Mouse (Mus musculus) cerebellum, postnatal 25 days (tissue): ENCODE measurements at regions not wholly inside any gene's neighbourhood (a gene's known extent, or its start where the extent isn't known, plus 50 kb on each side); places are given as distances from the start of the nearest gene placed in this dataset.
A peak's percentile ranks its signal among the peaks of the same experiment; 100 is the strongest.

Experiments
- DNase-seq, 2 experiments: peaks; one replicate each; pipeline ENCODE4 v3.0.0; 2021; ENCODE audit warnings: mixed read lengths in 2 of 2

- DNase-seq, result peak; percentile 23 to 46
These were observed 135.6 kb upstream of the Vstm2b start for GRCm38 (mm10) chr7:40762520-40762919.

GRCm38 (mm10) chr7:40766142-40766541 lies 132.0 kb upstream of the Vstm2b start:
- no peak for DNase-seq

- DNase-seq, result no peak
These were observed 121.9 kb upstream of the Vstm2b start for GRCm38 (mm10) chr7:40776220-40776619.

DNA sequence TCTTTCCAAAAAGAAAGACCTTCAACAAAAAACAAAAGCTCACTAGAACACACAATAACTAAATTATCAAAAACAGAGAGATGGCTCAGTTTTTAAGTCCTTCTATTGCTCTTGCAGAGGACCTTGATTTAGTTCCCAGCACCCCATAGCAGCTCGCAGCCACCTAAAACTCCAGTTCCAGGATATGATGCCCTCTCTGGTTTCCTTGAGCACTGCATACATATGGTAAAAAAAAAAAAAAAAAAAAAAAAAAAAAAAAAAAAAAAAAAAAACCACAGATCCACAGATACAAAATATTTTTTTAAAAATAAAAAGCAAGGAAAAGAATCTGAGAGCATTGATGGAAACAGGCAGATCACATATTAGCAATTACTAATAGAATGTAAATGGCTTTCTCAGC lies 113.2 kb upstream of the Vstm2b start:
- DNase-seq, result no peak

- no peak for DNase-seq
These were observed 111.4 kb upstream of the Vstm2b start for GRCm38 (mm10) chr7:40786758-40787157.

DNA sequence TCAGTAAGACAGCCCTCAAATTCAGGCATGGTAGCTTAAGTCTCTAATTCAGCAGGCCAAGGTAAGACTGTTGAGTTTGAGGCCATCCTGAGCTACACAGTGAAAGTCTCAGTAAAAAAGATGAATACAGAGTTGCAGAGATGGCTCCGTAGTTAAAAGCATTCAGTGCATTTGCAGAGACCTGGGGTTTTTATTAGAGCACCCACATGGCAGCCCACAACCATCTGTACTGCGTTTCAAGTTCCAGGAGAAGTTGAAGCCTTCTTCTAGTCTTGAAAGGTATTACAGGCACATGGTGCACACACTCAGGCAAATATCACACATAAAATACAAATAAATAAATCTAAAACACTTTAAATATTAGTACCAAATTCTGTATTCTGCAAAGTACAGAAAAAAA lies 109.6 kb upstream of the Vstm2b start:
- no peak for DNase-seq

DNA sequence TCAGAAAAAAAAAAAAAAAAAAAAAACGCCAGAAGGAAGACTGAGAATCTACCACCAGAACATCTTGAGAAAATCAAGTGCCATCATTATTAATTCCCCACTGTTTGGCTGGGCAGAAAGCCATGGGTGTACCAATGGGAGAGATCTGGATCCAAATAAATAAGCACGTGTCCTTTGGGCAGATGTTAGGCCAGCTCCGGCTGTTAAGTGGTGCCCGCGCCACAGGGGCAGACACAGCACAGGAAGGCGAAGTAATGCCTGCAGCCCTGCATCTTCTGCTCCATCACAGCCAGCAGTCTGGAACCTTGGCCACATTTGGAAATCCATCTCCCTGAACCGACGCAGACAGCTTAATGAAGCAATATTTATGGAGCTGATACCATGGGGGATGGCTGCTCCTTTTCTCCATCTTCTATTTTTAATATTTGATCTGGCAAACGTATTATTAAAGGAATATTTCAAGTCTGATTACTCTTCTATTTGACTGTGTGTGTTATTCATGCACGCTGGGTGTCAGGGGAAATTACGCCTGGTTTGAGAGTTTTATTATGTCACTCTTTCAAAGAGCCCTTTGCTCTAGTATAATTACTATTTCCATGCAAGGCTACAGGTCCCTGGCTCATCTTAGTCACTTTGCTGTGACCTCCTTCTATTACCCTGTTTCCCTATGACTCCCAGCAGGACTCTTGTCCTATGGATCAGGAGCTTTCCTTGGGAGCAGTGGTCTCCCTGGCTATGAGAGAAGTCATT lies 103.5 kb upstream of the Vstm2b start:
- no peak for DNase-seq

DNA sequence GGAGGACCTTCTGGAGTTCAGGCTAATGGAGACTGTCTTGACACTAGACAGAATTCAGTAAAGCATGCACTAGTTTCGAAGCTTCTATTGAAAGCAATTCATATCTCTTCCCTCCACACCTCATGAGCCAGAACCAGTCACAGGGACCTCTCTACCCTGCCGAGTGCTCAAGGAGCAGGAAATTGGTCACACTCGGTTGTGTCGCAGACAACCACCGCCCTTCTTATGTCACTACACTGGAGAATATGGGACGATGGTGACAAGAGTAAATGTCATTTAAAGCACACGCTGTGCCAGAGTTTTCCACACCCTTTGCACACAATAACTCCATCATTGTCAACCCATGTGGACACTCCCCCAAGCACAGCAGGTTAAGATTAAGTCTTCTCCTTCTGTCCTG lies 98.3 kb upstream of the Vstm2b start:
- no peak for DNase-seq

DNA sequence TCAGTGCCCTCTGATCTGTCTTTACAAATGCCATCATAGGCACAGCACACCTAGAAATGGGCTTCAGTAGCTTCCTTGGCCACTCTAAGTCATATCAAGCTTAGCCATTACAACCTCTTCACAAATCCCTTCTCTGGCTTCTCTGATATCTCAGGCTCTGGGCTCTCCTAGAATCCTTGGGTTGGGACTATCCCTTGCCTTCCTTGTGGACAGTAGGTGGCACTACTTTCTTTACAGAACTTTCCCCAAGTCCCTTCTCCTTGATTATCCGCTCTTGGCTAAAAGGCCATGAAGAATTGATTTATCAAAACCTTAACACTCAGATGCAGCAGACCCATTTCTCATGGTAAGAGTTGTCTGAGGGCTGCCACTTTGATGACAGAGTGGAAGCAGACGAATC lies 96.8 kb upstream of the Vstm2b start:
- no peak for DNase-seq

DNA sequence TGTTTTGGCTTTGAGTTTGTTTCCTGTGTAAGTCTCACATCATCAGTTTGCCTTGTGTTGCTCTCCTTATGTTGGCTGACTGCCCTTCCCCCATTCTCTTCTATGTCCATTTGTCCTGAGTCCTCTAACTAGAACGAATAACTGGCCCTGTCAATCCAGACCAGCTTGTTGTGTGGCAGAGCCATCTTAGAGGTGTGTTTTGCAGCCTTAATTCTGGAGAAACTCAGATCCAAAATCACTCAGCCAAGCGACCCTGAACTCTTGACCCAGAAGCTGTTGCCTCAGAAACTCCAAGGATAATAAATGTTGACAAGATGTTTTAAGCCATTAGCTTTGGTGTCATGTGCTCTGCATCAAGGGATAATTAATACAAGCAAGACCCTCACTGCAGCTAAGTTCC lies 92.9 kb upstream of the Vstm2b start:
- no peak for DNase-seq

GRCm38 (mm10) chr7:40805866-40806265 lies 92.3 kb upstream of the Vstm2b start:
- peak; percentile 28 to 44 for DNase-seq

- no peak for DNase-seq
These were observed 85.2 kb upstream of the Vstm2b start for GRCm38 (mm10) chr7:40812952-40813351.

- peak in 1 of 2 experiments; percentile 8 for DNase-seq
These were observed 72.9 kb upstream of the Vstm2b start for GRCm38 (mm10) chr7:40825141-40825742.

DNA sequence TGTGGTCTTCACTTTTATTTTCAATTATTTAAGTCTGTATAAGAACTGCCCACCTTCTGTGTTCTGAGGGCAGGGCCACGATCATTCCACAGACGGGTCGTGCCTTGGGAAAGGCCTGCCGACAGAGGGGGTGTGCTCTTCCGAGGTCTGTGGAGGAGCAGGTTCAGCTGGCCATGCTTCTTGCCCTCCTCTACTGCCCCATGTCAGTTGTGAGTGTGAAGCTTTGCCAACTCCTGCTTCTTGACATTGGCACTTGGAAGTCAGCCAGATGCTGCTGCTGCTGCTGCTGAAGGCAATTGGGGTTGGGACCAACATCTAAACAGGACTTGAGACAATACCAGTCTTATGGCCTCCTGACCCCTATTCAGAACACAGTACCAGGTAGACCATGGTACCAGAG lies 68.6 kb upstream of the Vstm2b start:
- DNase-seq, result no peak

DNA sequence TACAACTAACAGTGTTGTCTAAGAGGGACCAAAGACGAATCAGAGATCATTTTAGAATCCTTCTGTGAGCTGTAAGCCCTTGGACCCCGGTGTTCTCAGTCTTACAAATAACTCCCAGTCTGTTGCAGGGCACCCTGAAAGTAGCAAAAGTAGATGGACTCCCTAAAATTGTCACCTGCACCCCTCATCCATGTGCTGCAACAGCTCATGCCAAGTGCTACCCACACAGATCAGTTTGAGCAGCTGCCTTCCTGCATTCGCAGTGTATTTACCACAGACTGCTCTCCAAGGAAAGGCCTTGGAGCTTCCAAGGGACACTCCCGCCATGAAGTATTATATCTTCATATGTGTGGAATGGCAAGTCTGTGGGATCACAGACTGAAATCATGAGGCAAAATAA lies 66.5 kb upstream of the Vstm2b start:
- DNase-seq, result no peak

DNA sequence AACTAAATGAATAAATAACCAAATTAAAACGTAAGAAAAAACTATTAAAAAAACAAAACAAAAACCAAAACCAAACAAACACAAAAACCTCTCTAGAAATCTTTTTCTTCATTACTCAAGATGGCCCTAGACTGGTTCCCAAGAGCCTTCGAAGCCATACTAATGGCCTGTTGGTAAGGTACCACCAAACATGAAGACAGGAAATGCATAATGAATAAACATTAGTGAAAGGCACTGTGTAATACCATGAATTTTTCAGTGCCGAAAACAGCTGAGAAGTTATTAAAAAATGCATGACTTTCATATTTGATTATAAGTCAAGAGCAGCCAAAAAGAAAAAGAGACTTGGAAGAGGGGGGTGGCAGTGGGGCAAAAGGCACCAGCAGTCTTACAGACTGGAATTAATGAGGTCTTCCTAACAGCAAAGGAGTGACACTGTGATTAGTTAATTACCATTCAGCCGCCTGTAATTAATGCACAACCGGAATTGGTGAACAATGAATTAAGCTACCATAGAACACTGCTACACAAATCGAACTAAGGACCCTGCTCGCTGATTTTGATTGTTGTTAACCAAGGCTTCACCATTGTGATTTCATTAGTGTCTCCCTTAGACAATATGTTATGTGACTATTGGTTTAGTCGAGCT lies 55.7 kb upstream of the Vstm2b start:
- DNase-seq, result no peak

GRCm38 (mm10) chr7:40846512-40846911 lies 51.6 kb upstream of the Vstm2b start:
- no peak for DNase-seq
